8 mouse cellular contexts compared by ENCODE assay signal in the genomic region with DNA sequence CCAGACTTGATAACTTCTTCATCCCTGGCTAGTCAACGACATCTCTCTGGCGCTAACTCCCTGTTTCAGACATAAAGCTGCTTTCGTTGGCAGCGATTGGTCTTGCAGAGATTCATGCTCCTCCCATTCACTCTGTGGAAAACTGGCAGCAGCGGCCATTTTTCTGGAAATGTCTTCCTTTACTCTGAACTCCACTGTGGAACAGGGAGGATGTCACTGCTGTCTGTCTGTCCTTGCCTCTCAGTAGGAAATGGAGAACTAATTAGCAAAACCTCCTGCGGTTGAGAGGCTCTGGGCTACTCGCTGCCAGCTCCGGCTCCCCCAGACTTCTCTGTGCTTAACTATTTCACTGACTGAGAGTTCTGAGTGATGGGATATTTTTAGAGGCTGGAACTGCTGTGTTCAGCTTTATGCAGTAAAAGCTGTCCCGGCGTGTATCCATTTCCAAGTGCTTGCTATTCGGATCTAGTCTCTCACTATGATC. TPM values are rescaled to one million over a fixed set of nuclear protein-coding genes. Genes with fewer than 3 reads are reported as not detected.
A peak's percentile ranks its signal among the peaks of the same experiment; 100 is the strongest.
DNase-seq lines count a peak whose midpoint lies in the region; ATAC-seq and TF ChIP-seq lines count a peak whose summit lies in the region.

No protein-coding gene starts in this region.

- no peaks in the 10 kb centered on the region for H3K36me3 ChIP-seq in liver, adult 2 months (ENCODE audit: control insufficient read depth, insufficient read depth, low read length)
- H3K36me3 ChIP-seq in forebrain, embryonic 10.5 days (replicated peaks): no peaks in the 10 kb centered on the region
- no peaks in the 10 kb centered on the region for H3K36me3 ChIP-seq in limb, embryonic 11.5 days (ENCODE audit: control insufficient read depth, insufficient read depth, low read length)
- H3K36me3 ChIP-seq in myocyte (ENCODE audit: control insufficient read depth, insufficient read depth): no peaks in the 10 kb centered on the region

- no peaks in the 10 kb centered on the region for H3K79me2 ChIP-seq in liver, adult 2 months (ENCODE audit: control insufficient read depth, insufficient read depth, low read length)
- H3K79me2 ChIP-seq in myocyte (ENCODE audit: control insufficient read depth, insufficient read depth): no peaks in the 10 kb centered on the region

- no peaks in the 10 kb centered on the region for H3K9me3 ChIP-seq in forebrain, embryonic 10.5 days
- no peaks in the 10 kb centered on the region for H3K9me3 ChIP-seq in limb, embryonic 11.5 days (ENCODE audit: control insufficient read depth, low read length)

- peaks cover 17% of the 10 kb centered on the region for H3K4me1 ChIP-seq in liver, adult 2 months (ENCODE audit: control insufficient read depth, insufficient read depth, low read length)
- peaks cover 28% of the 10 kb centered on the region for H3K4me1 ChIP-seq in forebrain, embryonic 10.5 days
- H3K4me1 ChIP-seq in limb, embryonic 11.5 days (ENCODE audit: control insufficient read depth, insufficient read depth, low read length): peaks cover 10% of the 10 kb centered on the region

- 25% methylated on average over 11 of the region's 11 CpGs for WGBS in liver, adult 2 months
- WGBS in forebrain, embryonic 10.5 days: 30% methylated on average over 11 of the region's 11 CpGs
- WGBS in limb, embryonic 11.5 days: 41% methylated on average over 11 of the region's 11 CpGs

- peak overlapping the region; percentile 95 for H3K27ac ChIP-seq in liver, adult 2 months (replicated peaks; ENCODE audit: insufficient read depth, low read depth, low read length)
- H3K27ac ChIP-seq in forebrain, embryonic 10.5 days: peak overlapping the region; percentile 32; the same call in 1 of the 2 replicates
- no peak overlapping the region for H3K27ac ChIP-seq in limb, embryonic 11.5 days (replicated peaks; ENCODE audit: low read depth, low read length)

- no peak for TF ChIP-seq CTCF in liver, adult 2 months (IDR thresholded peaks at IDR 0.05; ENCODE audit: low read depth, low read length)

- H3K27me3 ChIP-seq in liver, adult 2 months (ENCODE audit: control insufficient read depth, insufficient read depth, low read length): no peaks in the 10 kb centered on the region
- peaks cover 30% of the 10 kb centered on the region for H3K27me3 ChIP-seq in forebrain, embryonic 10.5 days (ENCODE audit: poor library complexity, severe bottlenecking)
- no peaks in the 10 kb centered on the region for H3K27me3 ChIP-seq in limb, embryonic 11.5 days (ENCODE audit: control insufficient read depth, insufficient read depth, low read length)
- no peaks in the 10 kb centered on the region for H3K27me3 ChIP-seq in myocyte (ENCODE audit: control insufficient read depth, insufficient read depth, insufficient read length)

- TF ChIP-seq POLR2A in liver, adult 2 months (IDR thresholded peaks at IDR 0.05; ENCODE audit: extremely low read depth, insufficient read depth, low read length): no peak
- no peak for TF ChIP-seq POLR2A in myocyte (IDR thresholded peaks at IDR 0.05; ENCODE audit: insufficient read length, low read depth)

- H3K4me3 ChIP-seq in liver, adult 2 months (ENCODE audit: insufficient read depth, low read depth, low read length): no peak overlapping the region; the same call in 1 of the 2 replicates
- H3K4me3 ChIP-seq in forebrain, embryonic 10.5 days: peak overlapping the region; percentile 29
- H3K4me3 ChIP-seq in limb, embryonic 11.5 days (ENCODE audit: low read depth, low read length): no peak overlapping the region
- no peak overlapping the region for H3K4me3 ChIP-seq in myocyte

- no peak for ATAC-seq in limb, embryonic 11.5 days (ENCODE audit: insufficient number of reproducible peaks, low FRiP score, low TSS enrichment, low read depth)
- ATAC-seq in monocyte, adult 5-6 weeks (replicated peaks; ENCODE audit: insufficient number of reproducible peaks, low FRiP score, low TSS enrichment, poor library complexity, severe bottlenecking): no peak

- H3K4me2 ChIP-seq in limb, embryonic 11.5 days (ENCODE audit: low read depth, severe bottlenecking): 0 out of 2 replicates have a peak overlapping the region, but pooled peaks have one; percentile 15
- H3K4me2 ChIP-seq in myocyte (ENCODE audit: low read depth): peak overlapping the region; percentile 37

- DNase-seq in liver, adult 2 months (ENCODE audit: extremely low read depth, low read depth, low spot score): peak; percentile 63
- no peak for DNase-seq in liver
- DNase-seq in forebrain, embryonic 10.5 days (ENCODE audit: extremely low spot score, low spot score): no peak
- DNase-seq in heart, postnatal 4 days: peak; percentile 64
- no peak for DNase-seq in limb, embryonic 11.5 days (ENCODE audit: low spot score)
- DNase-seq in kidney, adult 9 months: no peak

- no peak overlapping the region for H3ac ChIP-seq in myocyte (ENCODE audit: control insufficient read depth, insufficient read length)

- H3K9ac ChIP-seq in liver, adult 2 months (ENCODE audit: low read depth, low read length): peak overlapping the region; percentile 24; the same call in 1 of the 2 replicates
- peak overlapping the region; percentile 38; the same call in 1 of the 2 replicates for H3K9ac ChIP-seq in limb, embryonic 11.5 days (ENCODE audit: low read length)

TF ChIP-seq in myocyte, 11 proteins besides CTCF, POLR2A, EP300 and RAD21:
- TF ChIP-seq MYOD1 (IDR thresholded peaks at IDR 0.05; ENCODE audit: control insufficient read depth in 1 of 3, insufficient read length in 2 of 3, low read depth in 2 of 3) (no peak), SRF (IDR thresholded peaks at IDR 0.05; ENCODE audit: control insufficient read depth, insufficient read length, low read depth) (no peak), USF1 (IDR thresholded peaks at IDR 0.05; ENCODE audit: low read depth) (no peak), TCF3 (IDR thresholded peaks at IDR 0.05; ENCODE audit: insufficient read length, low read depth) (no peak), MYOG (IDR thresholded peaks at IDR 0.05; ENCODE audit: control insufficient read depth in 1 of 3, insufficient read depth in 1 of 3, insufficient read length in 2 of 3, low read depth in 2 of 3) (no peak), MAX (IDR thresholded peaks at IDR 0.05; ENCODE audit: low read depth) (no peak), REST (IDR thresholded peaks at IDR 0.05; ENCODE audit: insufficient read depth, insufficient read length) (no peak), E2F4 (IDR thresholded peaks at IDR 0.05; ENCODE audit: insufficient read depth) (no peak), TCF12 (IDR thresholded peaks at IDR 0.05; ENCODE audit: insufficient read depth, poor library complexity, severe bottlenecking) (no peak), CEBPB (IDR thresholded peaks at IDR 0.05; ENCODE audit: insufficient read depth, poor library complexity, severe bottlenecking) (no peak), POLR2AphosphoS2 (IDR thresholded peaks at IDR 0.05; ENCODE audit: insufficient read length, low read depth) (no peak)

RNA-seq across cellular contexts. Expression of gene Ccn6, which starts 2.1 kb away (rescaled TPM):
- 0.09 and 0.54 TPM in 2 replicates for total RNA-seq in liver, adult 2 months (2014; rRNA removed)
- 0.06 and 0.42 TPM in 2 replicates for polyA plus RNA-seq in liver, adult 2 months (2012; rRNA removed)
- 0.17 and 0.22 TPM in 2 replicates for polyA plus RNA-seq in forebrain, embryonic 10.5 days (2016; fragmentation: Nextera tagmentation; extraction: Ambion mirVana)
- total RNA-seq in heart, postnatal 4 days (2021): not detected
- polyA plus RNA-seq in limb, embryonic 11.5 days (2014; fragmentation: Nextera tagmentation; extraction: Ambion mirVana): 0.41 and 0.48 TPM in 2 replicates
- not detected for polyA plus RNA-seq in myocyte (2012; fragmentation: generic; extraction: Trizol)
- total RNA-seq in monocyte, adult 5-6 weeks (2017): not detected in 3 replicates

RNA-seq across cellular contexts. Expression of gene Tube1, which starts 31.9 kb away (rescaled TPM):
- 1.1 and 1.8 TPM in 2 replicates for total RNA-seq in liver, adult 2 months (2014; rRNA removed)
- 0.72 and 0.75 TPM in 2 replicates for polyA plus RNA-seq in liver, adult 2 months (2012; rRNA removed)
- polyA plus RNA-seq in forebrain, embryonic 10.5 days (2016; fragmentation: Nextera tagmentation; extraction: Ambion mirVana): 25.4 and 29.2 TPM in 2 replicates
- total RNA-seq in heart, postnatal 4 days (2021): 1 to 10 TPM; 3.7 to 4.4 TPM
- polyA plus RNA-seq in limb, embryonic 11.5 days (2014; fragmentation: Nextera tagmentation; extraction: Ambion mirVana): 26.7 and 27.0 TPM in 2 replicates
- polyA plus RNA-seq in myocyte (2012; fragmentation: generic; extraction: Trizol): 2.1 TPM
- 1.3 to 3.2 TPM (median 1.4 TPM) in 3 replicates for total RNA-seq in monocyte, adult 5-6 weeks (2017)

RNA-seq across cellular contexts. Expression of gene Fam229b, which starts 32.0 kb away (rescaled TPM):
- 0.87 and 1.1 TPM in 2 replicates for total RNA-seq in liver, adult 2 months (2014; rRNA removed)
- polyA plus RNA-seq in liver, adult 2 months (2012; rRNA removed): 0.35 and 0.41 TPM in 2 replicates
- 13.0 and 14.3 TPM in 2 replicates for polyA plus RNA-seq in forebrain, embryonic 10.5 days (2016; fragmentation: Nextera tagmentation; extraction: Ambion mirVana)
- total RNA-seq in heart, postnatal 4 days (2021): 1 to 10 TPM; 3.6 to 4.8 TPM
- polyA plus RNA-seq in limb, embryonic 11.5 days (2014; fragmentation: Nextera tagmentation; extraction: Ambion mirVana): 9.8 and 10.6 TPM in 2 replicates
- 5.3 TPM for polyA plus RNA-seq in myocyte (2012; fragmentation: generic; extraction: Trizol)
- 0.86 to 4.7 TPM in 2 of 3 replicates, not detected in the other for total RNA-seq in monocyte, adult 5-6 weeks (2017)

Comparison
In these comparisons a context has a peak if more than half of its experiments do, and no peak if none do; other contexts are left out.
1. DNase-seq: peak in liver, adult 2 months (single experiment) and heart, postnatal 4 days (single experiment); none in liver (single experiment), forebrain, embryonic 10.5 days (single experiment), limb, embryonic 11.5 days (single experiment) and kidney, adult 9 months (single experiment).